Mouse (Mus musculus): ENCODE data around the gene Nlrp14. TPM values are rescaled to one million over a fixed set of nuclear protein-coding genes. Genes with fewer than 3 reads are reported as not detected.

Gene Nlrp14
- total and polyA plus RNA-seq, 2 experiments from 2014 or later = not detected

DNA sequence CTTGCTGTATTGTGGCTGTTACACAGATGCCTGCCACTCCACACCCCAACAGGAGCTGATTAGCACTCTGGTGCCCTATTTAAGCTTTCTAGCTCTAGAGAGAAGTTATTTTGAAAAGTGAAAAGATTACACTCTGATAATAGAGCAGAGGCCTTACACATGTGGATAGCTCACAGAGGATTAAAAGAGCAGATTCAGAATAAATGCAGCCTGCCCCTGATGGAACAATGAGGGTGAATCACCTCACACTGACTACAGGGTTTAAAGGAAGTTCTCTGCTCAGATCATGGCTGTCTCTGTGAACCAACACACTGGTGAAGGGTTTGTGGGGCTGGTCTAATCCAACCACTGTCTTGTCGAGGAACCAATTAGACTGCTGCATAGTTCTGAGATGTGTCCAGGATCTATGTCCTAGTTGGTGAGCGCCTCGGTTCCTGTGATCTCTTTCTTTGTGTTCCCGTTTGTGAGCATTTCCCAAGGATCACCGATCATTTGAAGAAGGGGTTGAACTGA lies 74.6 kb downstream of the Nlrp14 start:
- DNase-seq (ENCODE audit: low spot score) = no peak
- TF ChIP-seq CTCF (IDR thresholded peaks at IDR 0.05) = no peak
- no peak for ATAC-seq (ENCODE audit: low FRiP score)
- H3K27ac ChIP-seq (ENCODE audit: low read depth, low read length) = no peak overlapping the region
- no peak overlapping the region for H3K4me3 ChIP-seq (ENCODE audit: low read depth, low read length)
- H3K4me2 ChIP-seq (ENCODE audit: low read depth, low read length, poor library complexity, severe bottlenecking) = no peak overlapping the region
- WGBS = 80% methylated on average over 5 of the region's 5 CpGs
- H3K4me1 ChIP-seq (ENCODE audit: insufficient read depth, low read length) = no peaks in the 10 kb centered on the region
- H3K9me3 ChIP-seq (ENCODE audit: low read length) = no peaks in the 10 kb centered on the region
- no peaks in the 10 kb centered on the region for H3K36me3 ChIP-seq (ENCODE audit: insufficient read depth, low read length)
- no peaks in the 10 kb centered on the region for H3K27me3 ChIP-seq (ENCODE audit: insufficient read depth, low read length)
- no peak overlapping the region for H3K9ac ChIP-seq (replicated peaks; ENCODE audit: low read length, poor library complexity, severe bottlenecking)

Other genes with a start within 250 kb of the Nlrp14 start
- not detected in 2 replicates for gene Olfr709-ps1, start 234.8 kb upstream of the Nlrp14 start, total RNA-seq (2014; rRNA removed)
- not detected in 2 replicates for gene Olfr709-ps1, start 234.8 kb upstream of the Nlrp14 start, polyA plus RNA-seq (2015; fragmentation: Nextera tagmentation; extraction: Ambion mirVana)
- not detected in 2 replicates for gene Olfr710, start 218.7 kb upstream of the Nlrp14 start, total RNA-seq (2014; rRNA removed)
- gene Olfr710, start 218.7 kb upstream of the Nlrp14 start, polyA plus RNA-seq (2015; fragmentation: Nextera tagmentation; extraction: Ambion mirVana) = not detected in 2 replicates
- not detected in 2 replicates for gene Olfr6, start 203.1 kb upstream of the Nlrp14 start, total RNA-seq (2014; rRNA removed)
- not detected in 2 replicates for gene Olfr6, start 203.1 kb upstream of the Nlrp14 start, polyA plus RNA-seq (2015; fragmentation: Nextera tagmentation; extraction: Ambion mirVana)
- gene Olfr711, start 191.5 kb upstream of the Nlrp14 start, total RNA-seq (2014; rRNA removed) = not detected in 2 replicates
- not detected in 2 replicates for gene Olfr711, start 191.5 kb upstream of the Nlrp14 start, polyA plus RNA-seq (2015; fragmentation: Nextera tagmentation; extraction: Ambion mirVana)
- gene Olfr2, start 160.9 kb upstream of the Nlrp14 start, total RNA-seq (2014; rRNA removed) = not detected in 2 replicates
- gene Olfr2, start 160.9 kb upstream of the Nlrp14 start, polyA plus RNA-seq (2015; fragmentation: Nextera tagmentation; extraction: Ambion mirVana) = not detected in 2 replicates
- gene Olfr713, start 135.8 kb upstream of the Nlrp14 start, total RNA-seq (2014; rRNA removed) = not detected in 2 replicates
- not detected in 2 replicates for gene Olfr713, start 135.8 kb upstream of the Nlrp14 start, polyA plus RNA-seq (2015; fragmentation: Nextera tagmentation; extraction: Ambion mirVana)
- gene Olfr714, start 96.0 kb upstream of the Nlrp14 start, total RNA-seq (2014; rRNA removed) = not detected in 2 replicates
- gene Olfr714, start 96.0 kb upstream of the Nlrp14 start, polyA plus RNA-seq (2015; fragmentation: Nextera tagmentation; extraction: Ambion mirVana) = not detected in 2 replicates
- gene Olfr17, start 73.8 kb upstream of the Nlrp14 start, total RNA-seq (2014; rRNA removed) = not detected in 2 replicates
- gene Olfr17, start 73.8 kb upstream of the Nlrp14 start, polyA plus RNA-seq (2015; fragmentation: Nextera tagmentation; extraction: Ambion mirVana) = not detected in 2 replicates
- gene Olfr715b, start 56.6 kb upstream of the Nlrp14 start, total RNA-seq (2014; rRNA removed) = not detected in 2 replicates
- not detected in 2 replicates for gene Olfr715b, start 56.6 kb upstream of the Nlrp14 start, polyA plus RNA-seq (2015; fragmentation: Nextera tagmentation; extraction: Ambion mirVana)
- gene Olfr715, start 35.9 kb upstream of the Nlrp14 start, total RNA-seq (2014; rRNA removed) = not detected in 2 replicates
- not detected in 2 replicates for gene Olfr715, start 35.9 kb upstream of the Nlrp14 start, polyA plus RNA-seq (2015; fragmentation: Nextera tagmentation; extraction: Ambion mirVana)
- gene Olfr716, start 28.7 kb upstream of the Nlrp14 start, total RNA-seq (2014; rRNA removed) = not detected in 2 replicates
- not detected in 2 replicates for gene Olfr716, start 28.7 kb upstream of the Nlrp14 start, polyA plus RNA-seq (2015; fragmentation: Nextera tagmentation; extraction: Ambion mirVana)
- not detected in 2 replicates for gene Rbmxl2, start 42.5 kb downstream of the Nlrp14 start, total RNA-seq (2014; rRNA removed)
- not detected in 2 replicates for gene Rbmxl2, start 42.5 kb downstream of the Nlrp14 start, polyA plus RNA-seq (2015; fragmentation: Nextera tagmentation; extraction: Ambion mirVana)
- 33.9 and 35.2 TPM in 2 replicates for gene Syt9, start 203.7 kb downstream of the Nlrp14 start, total RNA-seq (2014; rRNA removed)
- gene Syt9, start 203.7 kb downstream of the Nlrp14 start, polyA plus RNA-seq (2015; fragmentation: Nextera tagmentation; extraction: Ambion mirVana) = 14.2 and 14.7 TPM in 2 replicates